Comparison of ENCODE assay signal across 7 mouse cellular contexts in genomic region chr11:78037831-78038752, GRCm38 (mm10). TPM values are rescaled to one million over a fixed set of nuclear protein-coding genes. Genes with fewer than 3 reads are reported as not detected.
A peak's percentile ranks its signal among the peaks of the same experiment; 100 is the strongest.
DNase-seq lines count a peak whose midpoint lies in the region; ATAC-seq lines count a peak whose summit lies in the region.

Gene Flot2 (plus strand): TSS chr11:78037931.

- H3K4me2 ChIP-seq in hindbrain, embryonic 16.5 days (ENCODE audit: low read length), result peak within 1 kb of the TSS; percentile 81

- H3K9me3 ChIP-seq in hindbrain, embryonic 16.5 days (ENCODE audit: control insufficient read depth, low read length), result no peaks in the 10 kb centered on the region

- WGBS in hindbrain, embryonic 16.5 days, result 1% methylated on average over 43 of the region's 55 CpGs

- H3K27ac ChIP-seq in hindbrain, embryonic 16.5 days (ENCODE audit: low read depth, low read length), result peak within 1 kb of the TSS; percentile 94

- H3K36me3 ChIP-seq in hindbrain, embryonic 16.5 days (ENCODE audit: control insufficient read depth, insufficient read depth, low read length), result peaks cover 9% of the 10 kb centered on the region; the same call in 1 of the 2 replicates

- H3K4me3 ChIP-seq in hindbrain, embryonic 16.5 days (ENCODE audit: low read length), result peak within 1 kb of the TSS; percentile 89

- peaks cover 29% of the 10 kb centered on the region for H3K4me1 ChIP-seq in hindbrain, embryonic 16.5 days (ENCODE audit: control insufficient read depth, insufficient read depth, low read depth, low read length)

- peak within 1 kb of the TSS; percentile 94 for H3K9ac ChIP-seq in hindbrain, embryonic 16.5 days (ENCODE audit: low read depth, low read length)

- intact Hi-C loops in left cerebral cortex, postnatal 4 days (cut with DNase I), result loop anchor here (5.0 kb wide), 1 partner anchor 139 kb away; the partner anchor contains the start of genes Nek8 and Tlcd1

- no peaks in the 10 kb centered on the region for H3K27me3 ChIP-seq in hindbrain, embryonic 16.5 days (replicated peaks; ENCODE audit: control insufficient read depth, insufficient read depth, low read length)

- peak; percentile 58 to 70 for DNase-seq in adrenal gland, adult 18-20 months (ENCODE audit: low spot score in 2 of 2)
- peak; percentile 74 to 78 for DNase-seq in cerebellum, postnatal 14 days
- DNase-seq in gastrocnemius, postnatal 10 days, result peak; percentile 71
- peak; percentile 69 for DNase-seq in left cerebral cortex, postnatal 4 days
- DNase-seq in mesoderm, embryonic 11.5 days (ENCODE audit: low read depth, low spot score), result peak; percentile 52
- DNase-seq in right cerebral cortex, postnatal 25 days, result peak; percentile 61

- peak; percentile 85 for ATAC-seq in hindbrain, embryonic 16.5 days

RNA-seq across cellular contexts. Expression of gene Flot2, which starts in this region (rescaled TPM):
- total RNA-seq in adrenal gland, adult 18-20 months (2021), result 10 to 100 TPM; 86.2 to 86.3 TPM
- total RNA-seq in gastrocnemius, postnatal 10 days (2021), result 10 to 100 TPM; 68.3 to 68.5 TPM
- polyA plus RNA-seq in hindbrain, embryonic 16.5 days (2015; fragmentation: Nextera tagmentation; extraction: Ambion mirVana), result 124 and 126 TPM in 2 replicates
- total RNA-seq in left cerebral cortex, postnatal 4 days (2021), result 100 to 1,000 TPM; 108 to 109 TPM

Comparison
In these comparisons a context has a peak if more than half of its experiments do, and no peak if none do; other contexts are left out.
1. Peak in every context shown above with its lines: DNase-seq, ATAC-seq, H3K4me3 ChIP-seq and H3K27ac ChIP-seq.